Mouse (Mus musculus) spleen, adult 2 months (tissue): ENCODE data around the gene Shank1. TPM values are rescaled to one million over a fixed set of nuclear protein-coding genes. Genes with fewer than 3 reads are reported as not detected.

Experiments used
- DNase-seq, 2 experiments: peaks; one replicate each; pipeline versions ENCODE4 v3.0.0 to v3.0.0-alpha.2; 2012 to 2021; ENCODE audit warnings: low spot score in 2 of 2, low read depth in 1 of 2
- H3K27ac ChIP-seq: fragments of 200-500 bp; 2 replicates; pipeline ENCODE4 v1.5.1; 2012; ENCODE audit warnings: low read length, inconsistent platforms; ENCODE audit not compliant: insufficient read depth
- H3K27me3 ChIP-seq: fragments of 200-500 bp; 2 replicates; pipeline ENCODE4 v1.6.1; 2012; ENCODE audit warnings: mild to moderate bottlenecking, moderate library complexity, low read length, inconsistent platforms; ENCODE audit not compliant: control insufficient read depth, insufficient read depth
- H3K36me3 ChIP-seq: fragments of 200-500 bp; 2 replicates; pipeline ENCODE4 v1.6.1; 2012; ENCODE audit warnings: mild to moderate bottlenecking, low read length, inconsistent platforms; ENCODE audit not compliant: control insufficient read depth, insufficient read depth
- H3K4me1 ChIP-seq: fragments of 200-500 bp; 2 replicates; pipeline ENCODE4 v1.6.1; 2011; ENCODE audit warnings: inconsistent platforms; ENCODE audit not compliant: control insufficient read depth, insufficient read depth, insufficient read length
- H3K4me3 ChIP-seq: fragments of 200-500 bp; 2 replicates; pipeline ENCODE4 v1.5.1; 2011; ENCODE audit warnings: mild to moderate bottlenecking, inconsistent platforms; ENCODE audit not compliant: insufficient read depth, insufficient read length; ENCODE audit errors: extremely low read depth
- CTCF ChIP-seq: fragments of 200-500 bp; IDR thresholded peaks from 2 replicates; pipeline ENCODE4 v1.5.1; 2011; ENCODE audit warnings: mild to moderate bottlenecking, inconsistent platforms; ENCODE audit not compliant: insufficient read depth, insufficient read length, insufficient replicate concordance; ENCODE audit errors: extremely low read depth
- POLR2A ChIP-seq: fragments of 200-500 bp; IDR thresholded peaks from 2 replicates; pipeline ENCODE4 v1.6.1; 2011; ENCODE audit warnings: low read depth, low read length, inconsistent platforms
- WGBS: fragments of 180-500 bp; shearing (Covaris S2); methylation state at CpG from one replicate; pipeline ENCODE4 v1.1.7; 2018; 5-methylcytosine and 5-hydroxymethylcytosine counted together
- polyA plus RNA-seq: library from polyadenylated mRNA; depleted of rRNA; stranded (reverse); fragments of >200 nt; gene quantifications from 2 replicates; pipeline ENCODE4 v1.2.3, GENCODE M21; 2012

Shank1 gene
- polyA plus RNA-seq, 1 experiment: 4.5 TPM

GRCm38 (mm10) chr7:44383980-44384715 is 74.1 kb downstream of the Shank1 start, which contains the start of gene Syt3:
Gene Syt3 (plus strand): TSS chr7:44384102.
- TF ChIP-seq CTCF: no peak
- TF ChIP-seq POLR2A: no peak
- peak in 1 of 2 experiments; percentile 21 for DNase-seq
- no peaks in the 10 kb centered on the region for H3K36me3 ChIP-seq
- H3K27ac ChIP-seq: no peak within 1 kb of the TSS
- peaks cover 5% of the 10 kb centered on the region; the same call in 1 of the 2 replicates for H3K27me3 ChIP-seq
- WGBS: 2% methylated on average over 27 of the region's 33 CpGs
- peak within 1 kb of the TSS; percentile 27; the same call in 1 of the 2 replicates for H3K4me3 ChIP-seq
- peaks cover 2% of the 10 kb centered on the region; the same call in 1 of the 2 replicates for H3K4me1 ChIP-seq

GRCm38 (mm10) chr7:44384716-44385059 is 74.6 kb downstream of the Shank1 start:
- TF ChIP-seq CTCF (no peak), POLR2A (no peak)
- under 1% methylated on average over 16 of the region's 17 CpGs for WGBS
- peaks cover 2% of the 10 kb centered on the region; the same call in 1 of the 2 replicates for H3K4me1 ChIP-seq

GRCm38 (mm10) chr7:44385720-44386119 is 75.7 kb downstream of the Shank1 start, which contains the start of gene 1700008O03Rik:
Gene 1700008O03Rik (minus strand): TSS chr7:44385820.
- no peak within 1 kb of the TSS for H3K27ac ChIP-seq
- no peak for DNase-seq
- peaks cover 2% of the 10 kb centered on the region; the same call in 1 of the 2 replicates for H3K4me1 ChIP-seq
- 85% methylated on average over 12 of the region's 12 CpGs for WGBS
- peaks cover 5% of the 10 kb centered on the region; the same call in 1 of the 2 replicates for H3K27me3 ChIP-seq
- TF ChIP-seq CTCF: no peak
- TF ChIP-seq POLR2A: no peak
- H3K4me3 ChIP-seq: peak within 1 kb of the TSS; percentile 27; the same call in 1 of the 2 replicates
- no peaks in the 10 kb centered on the region for H3K36me3 ChIP-seq

More at GRCm38 (mm10) chr7:44384716-44385059, 74.6 kb downstream of the Shank1 start:
- Histone ChIP-seq H3K36me3 (no peaks in the 10 kb centered on the region), H3K4me3 (peak overlapping the region; percentile 27; the same call in 1 of the 2 replicates), H3K27ac (no peak overlapping the region), H3K27me3 (peaks cover 5% of the 10 kb centered on the region; the same call in 1 of the 2 replicates)
- no peak for DNase-seq

DNA sequence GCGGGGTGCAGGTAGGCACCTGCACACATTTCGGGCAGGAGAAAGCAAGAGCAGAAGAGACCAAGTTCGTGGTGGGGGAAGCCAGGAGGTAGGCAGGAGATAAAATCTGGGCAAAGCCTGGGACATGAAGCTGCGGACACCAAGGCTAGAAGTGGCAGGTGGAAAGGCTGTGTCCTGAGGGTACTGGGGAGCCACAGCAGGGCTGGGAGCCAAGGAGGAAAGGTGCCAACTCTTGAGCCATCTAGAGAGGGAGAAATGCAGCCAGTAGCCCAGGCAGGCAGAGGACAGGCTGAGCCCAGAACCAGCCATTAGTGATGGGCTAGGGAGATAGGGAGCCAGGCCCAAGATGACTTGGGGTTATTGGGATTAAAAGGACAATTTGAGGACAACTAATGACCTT is 81.8 kb downstream of the Shank1 start:
- no peak for DNase-seq
- no peak overlapping the region for H3K4me3 ChIP-seq
- H3K27ac ChIP-seq: no peak overlapping the region
- no peaks in the 10 kb centered on the region for H3K27me3 ChIP-seq
- no peaks in the 10 kb centered on the region for H3K36me3 ChIP-seq
- WGBS: 73% methylated on average over 4 of the region's 4 CpGs
- TF ChIP-seq CTCF (no peak), POLR2A (no peak)
- no peaks in the 10 kb centered on the region for H3K4me1 ChIP-seq

- no peak for TF ChIP-seq CTCF
- TF ChIP-seq POLR2A: no peak
- no peak overlapping the region for H3K27ac ChIP-seq
- DNase-seq: no peak
- H3K27me3 ChIP-seq: no peaks in the 10 kb centered on the region
- H3K4me3 ChIP-seq: no peak overlapping the region
- no peaks in the 10 kb centered on the region for H3K36me3 ChIP-seq
- no peaks in the 10 kb centered on the region for H3K4me1 ChIP-seq
- WGBS: 83% methylated on average over 14 of the region's 14 CpGs
Measured at GRCm38 (mm10) chr7:44392341-44392740, 82.3 kb downstream of the Shank1 start.

DNA sequence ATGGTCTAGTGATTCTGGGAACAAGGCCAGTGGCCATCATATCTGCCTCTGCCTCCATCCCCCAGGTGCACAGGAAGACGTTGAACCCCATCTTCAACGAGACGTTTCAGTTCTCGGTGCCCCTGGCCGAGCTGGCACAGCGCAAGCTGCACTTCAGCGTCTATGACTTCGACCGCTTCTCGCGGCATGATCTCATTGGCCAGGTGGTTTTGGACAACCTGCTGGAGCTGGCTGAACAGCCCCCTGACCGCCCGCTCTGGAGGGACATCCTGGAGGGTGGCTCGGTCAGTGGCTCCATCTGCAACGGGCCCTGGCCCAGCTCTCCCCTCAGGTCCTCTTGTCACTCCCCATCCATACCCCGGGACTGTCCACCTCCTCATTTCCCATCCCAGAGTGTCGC is 83.2 kb downstream of the Shank1 start:
- TF ChIP-seq CTCF: no peak
- TF ChIP-seq POLR2A: no peak
- no peaks in the 10 kb centered on the region for H3K4me1 ChIP-seq
- no peak for DNase-seq
- no peak overlapping the region for H3K4me3 ChIP-seq
- H3K36me3 ChIP-seq: no peaks in the 10 kb centered on the region
- 91% methylated on average over 17 of the region's 17 CpGs for WGBS
- no peaks in the 10 kb centered on the region for H3K27me3 ChIP-seq
- H3K27ac ChIP-seq: no peak overlapping the region

DNA sequence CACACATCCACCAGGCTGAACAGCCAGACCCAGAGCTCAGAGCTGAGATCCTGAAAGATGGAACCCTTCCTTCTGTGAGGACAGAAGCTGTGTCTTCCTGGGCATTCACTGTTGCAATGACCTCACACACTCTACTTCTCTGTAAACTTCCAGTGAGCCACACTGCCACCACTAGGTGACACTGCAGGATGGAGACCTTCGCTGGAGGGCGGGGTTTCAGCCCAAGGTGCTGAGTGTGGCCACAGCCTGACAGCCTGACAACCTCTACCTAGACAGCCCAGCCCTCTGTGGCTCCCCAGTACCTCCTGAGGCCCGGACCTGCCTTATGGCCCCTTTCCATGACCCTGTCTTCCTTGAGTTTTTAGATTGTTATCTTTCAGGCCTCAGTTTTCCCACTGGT is 88.5 kb downstream of the Shank1 start:
- no peaks in the 10 kb centered on the region for H3K4me1 ChIP-seq
- 11% methylated on average over 3 of the region's 3 CpGs for WGBS
- no peak overlapping the region for H3K27ac ChIP-seq
- H3K36me3 ChIP-seq: no peaks in the 10 kb centered on the region
- DNase-seq: peak; percentile 23 to 58
- TF ChIP-seq POLR2A: no peak
- TF ChIP-seq CTCF: peak; percentile 56; the same call in 1 of the 2 replicates
- H3K27me3 ChIP-seq: 0 out of 2 replicates have a peak, but pooled peaks cover 1% of the 10 kb centered on the region
- no peak overlapping the region for H3K4me3 ChIP-seq
